Mouse (Mus musculus) gastrocnemius, adult 2 months (tissue): ENCODE data around the gene Sh3bp4. TPM values are rescaled to one million over a fixed set of nuclear protein-coding genes. Genes with fewer than 3 reads are reported as not detected.

Source experiments
- DNase-seq: peaks from one replicate; pipeline ENCODE4 v3.0.0; 2022
- H3K27ac ChIP-seq: fragments of 200-600 bp; 2 replicates; pipeline ENCODE4 v1.8.1; 2022; ENCODE audit warnings: mild to moderate bottlenecking
- H3K4me3 ChIP-seq: fragments of 200-600 bp; 2 replicates; pipeline ENCODE4 v1.8.1; 2022; ENCODE audit warnings: mild to moderate bottlenecking, moderate library complexity
- CTCF ChIP-seq: fragments of 200-600 bp; IDR thresholded peaks from 2 replicates; pipeline ENCODE4 v1.8.1; 2022; ENCODE audit warnings: antibody characterized with exemption, mild to moderate bottlenecking, moderate library complexity
- intact Hi-C: fragments of 180-260 bp; cut with DNase I; formaldehyde crosslinking; loops from one replicate; pipeline ENCODE4 v1.15.1; 2025
- total RNA-seq, 2 experiments: library from RNA; stranded (reverse); gene quantifications; 2 replicates each; pipeline ENCODE4 v1.2.3; 2021

The Sh3bp4 gene
- total RNA-seq, 2 experiments from 2014 or later, result 2.1 to 4.0 TPM

- H3K4me3 ChIP-seq, result no peak overlapping the region
- TF ChIP-seq CTCF, result no peak
- intact Hi-C loops, result loop anchor here (10.0 kb wide), 2 partner anchors 60 to 110 kb away; no protein-coding TSS in a partner anchor
- no peak overlapping the region for H3K27ac ChIP-seq
- no peak for DNase-seq
Measured at GRCm38 (mm10) chr1:89074678-89075077, 4.5 kb downstream of the Sh3bp4 start.

GRCm38 (mm10) chr1:89075120-89075519 is 4.9 kb downstream of the Sh3bp4 start:
- intact Hi-C loops, result loop anchor here (10.0 kb wide), 2 partner anchors 60 to 110 kb away; no protein-coding TSS in a partner anchor
- no peak for DNase-seq
- no peak overlapping the region for H3K27ac ChIP-seq

GRCm38 (mm10) chr1:89076777-89077176 is 6.6 kb downstream of the Sh3bp4 start:
- DNase-seq, result no peak
- Histone ChIP-seq H3K27ac (no peak overlapping the region), H3K4me3 (no peak overlapping the region)
- intact Hi-C loops, result loop anchor here (10.0 kb wide), 2 partner anchors 58 to 108 kb away; no protein-coding TSS in a partner anchor
- no peak for TF ChIP-seq CTCF

More at GRCm38 (mm10) chr1:89075120-89075519, 4.9 kb downstream of the Sh3bp4 start:
- no peak overlapping the region for H3K4me3 ChIP-seq
- TF ChIP-seq CTCF, result no peak

- no peak for DNase-seq
- intact Hi-C loops, result loop anchor here (10.0 kb wide), 2 partner anchors 57 to 107 kb away; no protein-coding TSS in a partner anchor
- H3K27ac ChIP-seq, result no peak overlapping the region
- no peak overlapping the region for H3K4me3 ChIP-seq
- no peak for TF ChIP-seq CTCF
Measured at GRCm38 (mm10) chr1:89078240-89078639, 8.0 kb downstream of the Sh3bp4 start.

- intact Hi-C loops, result loop anchor here (10.0 kb wide), 2 partner anchors 56 to 106 kb away; no protein-coding TSS in a partner anchor
- DNase-seq, result no peak
Measured at GRCm38 (mm10) chr1:89078730-89079129, 8.5 kb downstream of the Sh3bp4 start.

GRCm38 (mm10) chr1:89079239-89079638 is 9.0 kb downstream of the Sh3bp4 start:
- intact Hi-C loops, result loop anchor here (10.0 kb wide), 2 partner anchors 56 to 106 kb away; no protein-coding TSS in a partner anchor
- DNase-seq, result no peak
- no peak overlapping the region for H3K4me3 ChIP-seq
- no peak for TF ChIP-seq CTCF
- peak overlapping the region; percentile 24; the same call in 1 of the 2 replicates for H3K27ac ChIP-seq

More at GRCm38 (mm10) chr1:89078730-89079129, 8.5 kb downstream of the Sh3bp4 start:
- no peak for TF ChIP-seq CTCF
- no peak overlapping the region for H3K27ac ChIP-seq
- H3K4me3 ChIP-seq, result no peak overlapping the region

- TF ChIP-seq CTCF, result no peak
- no peak for DNase-seq
- intact Hi-C loops, result no loop called here
- Histone ChIP-seq H3K27ac (no peak overlapping the region), H3K4me3 (no peak overlapping the region)
Measured at GRCm38 (mm10) chr1:89080371-89080770, 10.2 kb downstream of the Sh3bp4 start.

GRCm38 (mm10) chr1:89080795-89081194 is 10.6 kb downstream of the Sh3bp4 start:
- TF ChIP-seq CTCF, result no peak
- DNase-seq, result no peak
- no peak overlapping the region for H3K4me3 ChIP-seq
- intact Hi-C loops, result no loop called here
- no peak overlapping the region for H3K27ac ChIP-seq

GRCm38 (mm10) chr1:89081371-89081770 is 11.2 kb downstream of the Sh3bp4 start:
- no peak overlapping the region for H3K4me3 ChIP-seq
- no peak for DNase-seq
- TF ChIP-seq CTCF, result no peak
- H3K27ac ChIP-seq, result no peak overlapping the region
- intact Hi-C loops, result no loop called here

GRCm38 (mm10) chr1:89082171-89082882 is 12.1 kb downstream of the Sh3bp4 start:
- intact Hi-C loops, result no loop called here
- no peak for TF ChIP-seq CTCF
- DNase-seq, result no peak
- no peak overlapping the region for H3K27ac ChIP-seq
- no peak overlapping the region for H3K4me3 ChIP-seq

GRCm38 (mm10) chr1:89086575-89087153 is 16.4 kb downstream of the Sh3bp4 start:
- H3K27ac ChIP-seq, result no peak overlapping the region
- no peak for TF ChIP-seq CTCF
- intact Hi-C loops, result no loop called here
- H3K4me3 ChIP-seq, result no peak overlapping the region
- peak; percentile 33 for DNase-seq

GRCm38 (mm10) chr1:89088144-89088543 is 17.9 kb downstream of the Sh3bp4 start:
- DNase-seq, result no peak
- intact Hi-C loops, result no loop called here
- no peak for TF ChIP-seq CTCF
- no peak overlapping the region for H3K4me3 ChIP-seq
- H3K27ac ChIP-seq, result no peak overlapping the region

GRCm38 (mm10) chr1:89088748-89089288 is 18.6 kb downstream of the Sh3bp4 start:
- intact Hi-C loops, result no loop called here
- H3K27ac ChIP-seq, result no peak overlapping the region
- TF ChIP-seq CTCF, result no peak
- no peak for DNase-seq
- H3K4me3 ChIP-seq, result no peak overlapping the region
